Mouse (Mus musculus) kidney, adult 2 months (tissue): ENCODE data around the gene Sprr2a1.
"Not testable (repeated sequence)": the region's sequence is repeated elsewhere in the genome, so short reads cannot be mapped to it uniquely, and the experiment has no call there.

Experiments used
- CTCF ChIP-seq: fragments of 200-500 bp; conservative IDR thresholded peaks from 2 replicates; pipeline ENCODE4 v1.5.1; 2011; ENCODE audit warnings: low read depth, mild to moderate bottlenecking, control low read depth, low read length, moderate library complexity, mixed read lengths; ENCODE audit not compliant: insufficient read depth, insufficient read length
- POLR2A ChIP-seq: fragments of 200-500 bp; IDR thresholded peaks from one replicate; pipeline ENCODE4 v1.6.1; 2011; ENCODE audit warnings: low read depth, low read length, control low read depth

DNA sequence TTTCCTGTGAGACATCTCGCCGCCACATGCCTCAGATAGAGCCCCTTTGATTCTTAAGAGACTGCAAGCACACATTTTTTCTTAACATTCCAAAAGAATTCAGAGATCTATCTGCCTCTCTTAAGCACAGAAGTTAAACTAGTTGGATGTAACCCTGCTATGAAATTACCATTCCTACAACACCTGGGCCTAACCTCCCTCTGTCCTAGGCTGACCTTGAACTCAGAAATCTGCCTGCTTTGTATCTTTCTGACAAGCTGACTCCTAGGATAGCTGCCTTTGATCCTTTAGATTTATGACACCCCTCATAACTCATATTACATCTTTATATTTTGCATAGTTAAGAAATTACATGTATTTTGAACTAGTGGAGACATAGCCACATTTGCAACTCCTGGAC lies 47.9 kb downstream of the Sprr2a1 start:
- TF ChIP-seq CTCF, POLR2A: not testable (repeated sequence)
